Mouse (Mus musculus): ENCODE results near the gene Ccdc50.

The Ccdc50 gene

GRCm38 (mm10) chr16:27388761-27389451 lies at the start of gene Ccdc50:
Gene Ccdc50, plus strand, starts transcription at chr16:27388869.
- DNase-seq (ENCODE audit: low read depth): peak; percentile 69

GRCm38 (mm10) chr16:27347521-27347920 lies 41.1 kb upstream of the Ccdc50 start:
- no peak for DNase-seq (ENCODE audit: low read depth)

GRCm38 (mm10) chr16:27348359-27348758 lies 40.3 kb upstream of the Ccdc50 start:
- no peak for DNase-seq (ENCODE audit: low read depth)

- DNase-seq (ENCODE audit: low read depth): peak; percentile 78
Observed at GRCm38 (mm10) chr16:27349235-27349634, 39.4 kb upstream of the Ccdc50 start.

GRCm38 (mm10) chr16:27349878-27350532 lies 38.7 kb upstream of the Ccdc50 start:
- peak; percentile 19 for DNase-seq (ENCODE audit: low read depth)

GRCm38 (mm10) chr16:27354464-27354863 lies 34.2 kb upstream of the Ccdc50 start:
- DNase-seq (ENCODE audit: low read depth): peak; percentile 16

GRCm38 (mm10) chr16:27360059-27360458 lies 28.6 kb upstream of the Ccdc50 start:
- DNase-seq (ENCODE audit: low read depth): no peak

GRCm38 (mm10) chr16:27370191-27370590 lies 18.5 kb upstream of the Ccdc50 start, which contains the start of gene Uts2b:
Gene Uts2b, minus strand, starts transcription at chr16:27370239.
- DNase-seq (ENCODE audit: low read depth): no peak

GRCm38 (mm10) chr16:27370700-27371099 lies 18.0 kb upstream of the Ccdc50 start:
- no peak for DNase-seq (ENCODE audit: low read depth)

- no peak for DNase-seq (ENCODE audit: low read depth)
Observed at GRCm38 (mm10) chr16:27374139-27374538, 14.5 kb upstream of the Ccdc50 start.

GRCm38 (mm10) chr16:27375318-27375717 lies 13.4 kb upstream of the Ccdc50 start:
- DNase-seq (ENCODE audit: low read depth): no peak

- DNase-seq (ENCODE audit: low read depth): no peak
Observed at GRCm38 (mm10) chr16:27376556-27376955, 12.1 kb upstream of the Ccdc50 start.

GRCm38 (mm10) chr16:27382217-27382616 lies 6.5 kb upstream of the Ccdc50 start:
- DNase-seq (ENCODE audit: low read depth): no peak

GRCm38 (mm10) chr16:27384893-27385603 lies 3.6 kb upstream of the Ccdc50 start:
- DNase-seq (ENCODE audit: low read depth): no peak

- DNase-seq (ENCODE audit: low read depth): no peak
Observed at GRCm38 (mm10) chr16:27385649-27386048, 3.0 kb upstream of the Ccdc50 start.

GRCm38 (mm10) chr16:27386850-27387407 lies 1.7 kb upstream of the Ccdc50 start:
- peak; percentile 9 for DNase-seq (ENCODE audit: low read depth)

GRCm38 (mm10) chr16:27387634-27388611 lies 746 bp upstream of the Ccdc50 start:
- peak; percentile 65 for DNase-seq (ENCODE audit: low read depth)

- DNase-seq (ENCODE audit: low read depth): peak; percentile 28
Observed at GRCm38 (mm10) chr16:27389534-27390282, 1.0 kb downstream of the Ccdc50 start.

GRCm38 (mm10) chr16:27390306-27390705 lies 1.6 kb downstream of the Ccdc50 start:
- peak; percentile 10 for DNase-seq (ENCODE audit: low read depth)

- DNase-seq (ENCODE audit: low read depth): no peak
Observed at GRCm38 (mm10) chr16:27391845-27392244, 3.2 kb downstream of the Ccdc50 start.
